Mouse (Mus musculus) stomach, postnatal 0 days (tissue): ENCODE measurements at regions not wholly inside any gene's neighbourhood (a gene's known extent, or its start where the extent isn't known, plus 50 kb on each side); places are given as distances from the start of the nearest gene placed in this dataset.

Experiments
- ATAC-seq: fragments of 200-750 bp; cut with Nextera tagmentation; 2 replicates; pipeline ENCODE4 v1.8.0; 2017; ENCODE audit not compliant: low FRiP score, low TSS enrichment
- DNase-seq: peaks from one replicate; pipeline ENCODE4 v3.0.0-alpha.2; 2016; ENCODE audit warnings: low spot score
- H3K27ac ChIP-seq: fragments of 300-500 bp; sonication (generic); replicated peaks from 2 replicates; pipeline ENCODE4 v1.5.1; 2014; ENCODE audit warnings: mild to moderate bottlenecking, control low read depth
- H3K27me3 ChIP-seq: fragments of 300-500 bp; sonication (generic); 2 replicates; pipeline ENCODE4 v1.6.1; 2014; ENCODE audit warnings: low read length; ENCODE audit not compliant: control insufficient read depth, insufficient read depth
- H3K36me3 ChIP-seq: fragments of 300-500 bp; sonication (generic); 2 replicates; pipeline ENCODE4 v1.6.1; 2014; ENCODE audit warnings: low read length, mixed read lengths; ENCODE audit not compliant: control insufficient read depth, insufficient read depth
- H3K4me1 ChIP-seq: fragments of 300-500 bp; sonication (generic); replicated peaks from 2 replicates; pipeline ENCODE4 v1.6.1; 2014; ENCODE audit warnings: antibody characterized with exemption; ENCODE audit not compliant: control insufficient read depth, insufficient read depth
- H3K4me2 ChIP-seq: fragments of 300-500 bp; sonication (generic); replicated peaks from 2 replicates; pipeline ENCODE4 v1.6.1; 2014; ENCODE audit warnings: low read depth, mild to moderate bottlenecking, control low read depth, moderate library complexity
- H3K4me3 ChIP-seq: fragments of 300-500 bp; sonication (generic); 2 replicates; pipeline ENCODE4 v1.5.1; 2014; ENCODE audit warnings: low read depth, low read length, control low read depth
- H3K9ac ChIP-seq: fragments of 300-500 bp; sonication (generic); 2 replicates; pipeline ENCODE4 v1.6.1; 2014; ENCODE audit warnings: mild to moderate bottlenecking, low read length, control low read depth, mixed read lengths
- H3K9me3 ChIP-seq: fragments of 300-500 bp; sonication (generic); 2 replicates; pipeline ENCODE4 v1.6.1; 2016; ENCODE audit warnings: low read length; ENCODE audit not compliant: control insufficient read depth
- CTCF ChIP-seq: IDR thresholded peaks from 2 replicates; pipeline ENCODE4 v1.5.1; 2016; ENCODE audit warnings: antibody characterized with exemption, low read depth, mild to moderate bottlenecking, moderate library complexity
- EP300 ChIP-seq: optimal IDR thresholded peaks from 2 replicates; pipeline ENCODE3; 2016; ENCODE audit warnings: antibody characterized with exemption
- WGBS: fragments of 180-500 bp; shearing (Covaris S2); extraction: QIAGEN DNeasy Blood & Tissue Kit; methylation state at CpG from one replicate; pipeline ENCODE4 v1.1.7; 2014; 5-methylcytosine and 5-hydroxymethylcytosine counted together

DNA sequence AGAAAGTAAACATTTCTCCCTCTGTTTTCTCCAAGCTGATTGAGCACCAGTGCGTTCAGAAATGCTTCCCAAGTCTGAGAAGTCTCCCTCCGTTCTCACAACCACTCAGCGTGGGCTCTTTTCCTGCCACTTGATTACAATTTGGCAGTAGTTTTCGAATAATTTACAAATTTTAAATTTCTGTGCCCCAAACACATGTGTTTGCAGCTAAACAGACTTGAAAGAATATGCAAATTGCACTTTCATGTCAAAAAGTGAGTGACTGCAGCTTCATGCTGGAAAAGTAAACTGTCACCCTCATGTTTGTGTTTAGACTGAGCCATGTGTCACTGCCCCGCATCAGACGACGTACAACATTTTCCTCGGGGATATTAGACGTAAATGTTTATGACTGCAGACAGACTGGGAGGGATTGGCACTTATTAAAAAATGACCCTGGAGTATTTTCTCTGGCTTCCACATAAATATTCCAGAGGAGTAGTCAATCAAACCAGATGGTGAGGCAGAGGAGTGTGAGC lies 70.6 kb upstream of the Six2 start:
- H3K27ac ChIP-seq, result no peak overlapping the region
- no peak overlapping the region for H3K9ac ChIP-seq
- ATAC-seq (no peak), DNase-seq (no peak)
- H3K9me3 ChIP-seq, result no peaks in the 10 kb centered on the region
- no peak overlapping the region for H3K4me3 ChIP-seq
- 33% methylated on average over 9 of the region's 9 CpGs for WGBS
- TF ChIP-seq CTCF (no peak), EP300 (no peak)
- H3K36me3 ChIP-seq, result no peaks in the 10 kb centered on the region
- H3K27me3 ChIP-seq, result no peaks in the 10 kb centered on the region
- H3K4me1 ChIP-seq, result no peaks in the 10 kb centered on the region
- no peak overlapping the region for H3K4me2 ChIP-seq

- no peak overlapping the region for H3K4me2 ChIP-seq
- ATAC-seq (no peak), DNase-seq (no peak)
- TF ChIP-seq CTCF, result no peak
- TF ChIP-seq EP300, result no peak
- no peak overlapping the region for H3K4me3 ChIP-seq
- no peaks in the 10 kb centered on the region for H3K9me3 ChIP-seq
- H3K27me3 ChIP-seq, result no peaks in the 10 kb centered on the region
- no peaks in the 10 kb centered on the region for H3K36me3 ChIP-seq
- WGBS, result 96% methylated on average over 1 of the region's 1 CpGs
- no peak overlapping the region for H3K9ac ChIP-seq
- no peak overlapping the region for H3K27ac ChIP-seq
- H3K4me1 ChIP-seq, result no peaks in the 10 kb centered on the region
These were observed 69.6 kb upstream of the Six2 start for GRCm38 (mm10) chr17:85757647-85758046.

DNA sequence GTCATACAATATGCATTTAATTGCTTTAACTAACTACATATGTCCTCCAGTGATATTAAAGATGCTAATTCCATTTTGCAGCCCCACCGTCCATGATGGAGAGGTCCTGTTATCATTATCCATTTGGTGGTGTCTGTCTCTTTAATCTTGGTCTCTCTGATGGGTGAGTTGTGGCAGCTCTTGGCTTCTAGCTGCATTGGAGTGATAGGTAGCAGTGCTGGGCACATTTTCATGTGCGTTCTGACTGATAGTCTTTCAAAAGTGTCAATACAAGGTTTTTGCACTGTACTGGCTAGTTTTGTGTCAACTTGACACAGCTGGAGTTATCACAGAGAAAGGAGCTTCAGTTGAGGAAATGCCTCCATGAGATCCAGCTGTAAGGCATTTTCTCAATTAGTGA lies 67.5 kb upstream of the Six2 start:
- no peak for TF ChIP-seq EP300
- TF ChIP-seq CTCF, result no peak
- H3K4me1 ChIP-seq, result no peaks in the 10 kb centered on the region
- DNase-seq (no peak), ATAC-seq (no peak)
- no peak overlapping the region for H3K4me3 ChIP-seq
- no peak overlapping the region for H3K27ac ChIP-seq
- no peaks in the 10 kb centered on the region for H3K36me3 ChIP-seq
- no peak overlapping the region for H3K9ac ChIP-seq
- 84% methylated on average over 2 of the region's 2 CpGs for WGBS
- no peaks in the 10 kb centered on the region for H3K9me3 ChIP-seq
- H3K27me3 ChIP-seq, result no peaks in the 10 kb centered on the region
- H3K4me2 ChIP-seq, result no peak overlapping the region

DNA sequence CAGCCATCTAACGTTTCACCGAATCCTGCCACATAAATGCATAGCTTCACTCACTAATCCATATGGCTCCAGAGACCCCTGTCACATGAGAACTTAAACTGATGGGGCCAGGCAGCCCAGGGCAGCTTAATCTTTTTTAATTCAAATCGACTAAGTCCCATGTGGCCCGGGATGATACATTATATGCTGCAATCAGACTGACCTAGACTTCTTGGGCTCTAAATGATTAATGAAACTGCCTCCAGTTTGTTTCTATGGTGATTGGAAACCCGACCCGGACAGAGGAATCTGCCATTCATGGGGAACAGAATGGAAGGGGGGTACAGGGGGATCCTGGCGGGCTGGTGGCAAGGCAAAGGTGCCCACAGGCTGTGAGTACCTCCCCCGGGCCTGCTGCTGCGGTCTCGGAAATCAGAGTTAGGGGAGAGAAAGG lies 60.6 kb upstream of the Six2 start:
- no peaks in the 10 kb centered on the region for H3K36me3 ChIP-seq
- WGBS, result 22% methylated on average over 10 of the region's 10 CpGs
- no peak for ATAC-seq
- H3K4me2 ChIP-seq, result no peak overlapping the region
- DNase-seq, result no peak
- H3K9ac ChIP-seq, result no peak overlapping the region
- no peaks in the 10 kb centered on the region for H3K9me3 ChIP-seq
- no peak for TF ChIP-seq EP300
- no peak for TF ChIP-seq CTCF
- H3K27ac ChIP-seq, result no peak overlapping the region
- H3K4me3 ChIP-seq, result no peak overlapping the region
- no peaks in the 10 kb centered on the region for H3K27me3 ChIP-seq
- no peaks in the 10 kb centered on the region for H3K4me1 ChIP-seq

- H3K4me2 ChIP-seq, result no peak overlapping the region
- ATAC-seq (no peak), DNase-seq (no peak)
- WGBS, result 49% methylated on average over 16 of the region's 16 CpGs
- no peaks in the 10 kb centered on the region for H3K27me3 ChIP-seq
- no peak overlapping the region for H3K27ac ChIP-seq
- H3K9me3 ChIP-seq, result no peaks in the 10 kb centered on the region
- TF ChIP-seq EP300 (no peak), CTCF (no peak)
- H3K4me1 ChIP-seq, result no peaks in the 10 kb centered on the region
- no peaks in the 10 kb centered on the region for H3K36me3 ChIP-seq
- no peak overlapping the region for H3K4me3 ChIP-seq
- no peak overlapping the region for H3K9ac ChIP-seq
These were observed 60.0 kb upstream of the Six2 start for GRCm38 (mm10) chr17:85747976-85748648.
